Mouse (Mus musculus) thymus, postnatal 36 days (tissue): ENCODE data around the gene Rab15.
A peak's percentile ranks its signal among the peaks of the same experiment; 100 is the strongest.

Source experiments
- DNase-seq, 2 experiments: peaks; one replicate each; pipeline ENCODE4 v3.0.0; 2022; ENCODE audit warnings: mixed read lengths in 2 of 2

The Rab15 gene

GRCm38 (mm10) chr12:76776898-76777297, 45.8 kb downstream of the Rab15 start:
- no peak for DNase-seq

- DNase-seq: no peak
Observed at GRCm38 (mm10) chr12:76775132-76775531, 47.6 kb downstream of the Rab15 start.

- no peak for DNase-seq
Observed at GRCm38 (mm10) chr12:76774652-76775051, 48.1 kb downstream of the Rab15 start.

GRCm38 (mm10) chr12:76771540-76771939, 51.2 kb downstream of the Rab15 start:
- no peak for DNase-seq

GRCm38 (mm10) chr12:76770841-76771500, 51.7 kb downstream of the Rab15 start:
- no peak for DNase-seq

GRCm38 (mm10) chr12:76765901-76766630, 56.6 kb downstream of the Rab15 start:
- no peak for DNase-seq

GRCm38 (mm10) chr12:76765354-76765851, 57.3 kb downstream of the Rab15 start, which contains the start of the genes Churc1 and Fntb:
Churc1 (plus strand) TSS chr12:76765538.
Fntb (plus strand) TSS chr12:76765589.
- DNase-seq: peak; percentile 92 to 95

GRCm38 (mm10) chr12:76752652-76753318, 69.9 kb downstream of the Rab15 start:
- DNase-seq: peak; percentile 56 to 57

- no peak for DNase-seq
Observed at GRCm38 (mm10) chr12:76750866-76751459, 71.7 kb downstream of the Rab15 start.
